Mouse (Mus musculus) lung, postnatal 0 days (tissue): ENCODE results near the gene Celf2.

Experiments used
- CTCF ChIP-seq: IDR thresholded peaks from 2 replicates; pipeline ENCODE4 v1.5.1; 2016; ENCODE audit warnings: antibody characterized with exemption, mild to moderate bottlenecking
- EP300 ChIP-seq: IDR thresholded peaks from 2 replicates; pipeline ENCODE4 v1.6.1; 2016; ENCODE audit warnings: antibody characterized with exemption, mild to moderate bottlenecking, control low read depth

GRCm38 (mm10) chr2:7389264-7389663 lies 120.1 kb downstream of the Celf2 start:
- TF ChIP-seq CTCF: no peak
- no peak for TF ChIP-seq EP300
